Mouse (Mus musculus): ENCODE measurements around the gene Nlrc5.

Nlrc5 gene

GRCm38 (mm10) chr8:94470794-94471193, 36.6 kb downstream of the Nlrc5 start:
- no peak for DNase-seq (ENCODE audit: low spot score)

- no peak for DNase-seq (ENCODE audit: low spot score)
Measured at GRCm38 (mm10) chr8:94471281-94471680, 37.1 kb downstream of the Nlrc5 start.

GRCm38 (mm10) chr8:94472741-94473140, 38.6 kb downstream of the Nlrc5 start:
- no peak for DNase-seq (ENCODE audit: low spot score)

- no peak for DNase-seq (ENCODE audit: low spot score)
Measured at GRCm38 (mm10) chr8:94473431-94473830, 39.3 kb downstream of the Nlrc5 start.

- no peak for DNase-seq (ENCODE audit: low spot score)
Measured at GRCm38 (mm10) chr8:94475786-94476185, 41.6 kb downstream of the Nlrc5 start.

- DNase-seq (ENCODE audit: low spot score) = no peak
Measured at GRCm38 (mm10) chr8:94476846-94477245, 42.7 kb downstream of the Nlrc5 start.

DNA sequence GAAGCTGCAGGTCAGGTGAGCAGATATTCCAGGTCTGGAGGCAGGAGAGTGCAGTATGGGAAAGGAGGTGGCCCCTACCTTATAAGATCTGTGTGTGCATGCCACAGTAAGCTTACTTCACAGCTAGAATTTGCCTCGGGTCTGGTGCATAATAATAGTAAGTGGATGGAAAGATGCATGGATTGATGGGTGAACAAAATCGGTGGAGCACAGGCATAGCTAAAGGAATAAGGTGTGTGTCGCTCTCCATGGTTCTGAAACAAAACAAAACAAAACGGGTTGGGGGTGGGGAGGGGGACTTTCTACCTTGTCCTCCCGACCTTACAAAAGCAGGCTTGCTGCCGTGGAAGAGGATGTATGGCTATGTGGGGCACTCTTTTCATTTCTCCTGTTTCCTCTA, 47.9 kb downstream of the Nlrc5 start:
- DNase-seq (ENCODE audit: low spot score) = no peak

DNA sequence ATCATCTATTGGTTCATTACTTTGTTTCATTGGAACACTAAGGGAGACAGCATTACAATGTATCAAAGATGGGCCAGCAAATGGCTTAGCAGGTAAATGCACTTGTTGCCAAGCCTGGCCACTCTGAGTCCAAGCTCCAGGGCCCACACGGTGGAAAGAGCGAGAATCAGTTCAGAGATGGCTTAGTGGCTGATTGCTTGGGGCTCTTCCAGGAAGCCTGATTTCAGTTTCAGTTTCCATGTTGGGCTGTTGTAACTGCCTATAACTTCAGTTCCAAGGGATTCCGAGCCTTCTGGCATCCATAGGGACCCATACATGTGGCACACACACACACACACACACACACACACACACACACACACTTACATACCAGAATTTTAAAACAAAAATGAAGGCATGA, 51.1 kb downstream of the Nlrc5 start:
- DNase-seq (ENCODE audit: low spot score) = no peak

GRCm38 (mm10) chr8:94485882-94486281, 51.7 kb downstream of the Nlrc5 start:
- peak; percentile 29 for DNase-seq (ENCODE audit: low spot score)

GRCm38 (mm10) chr8:94488016-94488415, 53.9 kb downstream of the Nlrc5 start:
- no peak for DNase-seq (ENCODE audit: low spot score)

DNA sequence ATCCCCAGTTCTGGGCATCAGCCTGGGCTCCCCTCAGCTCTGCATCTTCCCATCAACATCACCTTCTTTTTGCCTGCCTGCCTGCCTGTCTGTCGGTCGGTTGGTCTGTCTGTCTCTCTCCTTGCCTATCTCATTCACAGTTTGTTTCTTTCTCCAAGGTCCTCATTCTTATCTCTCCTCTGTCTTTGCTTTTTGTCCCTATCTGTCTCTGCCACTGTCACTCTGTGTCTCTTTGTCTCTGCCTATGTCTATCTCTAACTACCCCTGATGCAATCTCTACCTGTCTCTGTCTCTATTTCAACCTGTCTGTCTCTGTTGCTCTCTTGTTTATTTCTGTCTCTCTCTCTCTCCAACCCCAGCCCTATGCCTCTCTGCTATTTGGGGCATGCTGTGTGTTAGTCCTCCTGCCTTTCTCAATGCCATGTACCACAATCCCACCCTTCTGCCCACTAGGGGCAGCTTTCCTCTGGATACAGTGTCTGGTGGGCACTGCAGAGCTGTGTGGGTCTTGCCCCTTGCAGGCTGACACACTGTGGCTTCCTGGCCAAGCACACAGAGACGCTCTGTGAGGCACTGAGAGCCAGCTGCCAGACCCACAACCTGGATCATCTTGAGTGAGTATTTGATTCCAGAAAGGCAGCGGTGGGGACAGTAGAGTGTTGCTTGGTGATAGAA, 55.8 kb downstream of the Nlrc5 start:
- DNase-seq (ENCODE audit: low spot score) = no peak

DNA sequence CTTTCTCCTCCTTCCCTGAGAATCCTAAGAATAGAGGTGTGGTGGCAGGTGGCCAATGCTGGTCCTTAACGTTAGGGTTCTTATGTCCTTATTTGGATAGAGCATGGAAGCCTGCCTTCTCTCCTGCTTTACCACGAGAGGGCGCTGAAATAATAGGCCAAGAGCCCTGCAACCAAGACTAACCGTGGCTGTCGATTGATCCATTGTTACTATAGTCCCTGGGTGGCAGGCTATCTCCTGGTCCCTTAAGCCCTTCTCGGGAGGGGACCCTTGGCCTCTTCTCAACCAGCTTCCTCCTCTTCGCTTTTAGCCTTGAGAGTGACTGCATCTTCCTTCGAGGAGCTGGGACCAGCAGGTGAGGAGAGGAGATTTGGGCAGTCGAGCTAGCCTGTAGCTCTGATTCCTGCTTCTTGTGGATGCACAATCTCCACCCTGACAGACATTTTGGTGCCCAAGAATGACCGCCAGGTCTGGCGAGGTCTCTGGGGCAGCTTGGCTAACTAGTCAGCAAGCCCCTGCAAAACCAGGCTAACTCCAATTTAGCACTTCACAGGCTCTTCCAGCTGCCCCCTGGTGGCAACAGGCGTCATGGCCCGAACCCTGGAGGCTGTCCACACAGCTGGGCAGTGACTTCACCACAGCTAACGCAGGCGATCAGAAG, 58.0 kb downstream of the Nlrc5 start:
- peak; percentile 79 for DNase-seq (ENCODE audit: low spot score)

- no peak for DNase-seq (ENCODE audit: low spot score)
Measured at GRCm38 (mm10) chr8:94493240-94493639, 59.1 kb downstream of the Nlrc5 start.

DNA sequence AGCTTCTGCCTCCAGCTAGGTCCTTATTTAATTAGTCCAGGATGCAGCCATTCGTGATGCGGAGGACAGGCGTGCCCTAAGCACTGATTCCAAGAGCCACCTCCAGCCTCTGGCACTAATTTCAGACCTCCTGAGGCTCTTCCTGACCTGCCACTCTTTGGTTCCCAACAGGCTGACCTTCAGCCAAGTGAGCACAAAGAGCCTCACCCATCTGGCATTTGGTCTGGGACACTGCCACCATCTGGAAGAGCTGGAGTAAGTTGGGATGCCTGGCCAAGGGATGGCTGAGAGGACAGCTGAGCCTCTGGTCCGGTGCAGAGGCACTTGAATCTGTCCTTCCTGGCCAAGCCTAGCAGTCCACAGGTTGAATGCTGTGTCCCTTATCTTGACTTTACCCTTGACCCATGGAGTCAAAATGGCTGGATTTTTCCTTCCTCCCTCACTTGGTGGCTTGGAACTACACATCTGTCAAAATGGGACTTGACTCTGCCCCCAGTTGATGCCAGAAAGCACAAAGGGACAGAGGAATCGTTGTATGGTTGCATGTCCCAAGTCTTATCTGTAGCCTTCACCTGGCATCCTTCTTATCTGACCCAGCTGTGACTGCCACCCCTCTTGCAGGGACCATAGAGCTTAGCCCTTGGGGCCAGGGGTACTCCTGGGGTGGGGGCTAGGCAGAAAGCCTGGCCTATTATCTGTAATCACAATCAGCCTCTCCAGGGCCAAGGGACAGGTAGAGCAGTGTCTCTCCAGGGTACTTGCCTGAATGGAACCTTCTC, 81.5 kb downstream of the Nlrc5 start:
- no peak for DNase-seq (ENCODE audit: low spot score)

GRCm38 (mm10) chr8:94516209-94516593, 82.0 kb downstream of the Nlrc5 start:
- DNase-seq (ENCODE audit: low spot score) = no peak

DNA sequence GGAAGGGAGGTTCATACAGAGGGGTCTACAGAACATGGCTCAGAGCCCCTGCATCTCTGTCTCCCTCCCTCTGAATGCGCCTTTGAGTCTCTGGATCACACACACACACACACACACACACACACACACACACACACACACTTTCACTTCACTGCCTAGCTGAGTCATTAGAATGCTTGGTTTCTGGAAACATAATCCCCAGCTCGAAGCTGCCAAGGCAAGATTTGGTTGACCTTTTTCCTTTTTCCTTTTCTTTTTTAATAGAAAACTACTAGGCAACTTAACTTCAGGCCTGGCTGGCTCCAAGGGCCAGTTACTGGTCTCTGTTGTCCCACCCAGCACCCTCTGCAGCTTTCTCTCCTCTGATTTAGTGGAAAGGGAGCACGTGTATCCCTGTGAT, 82.6 kb downstream of the Nlrc5 start:
- DNase-seq (ENCODE audit: low spot score) = no peak

DNA sequence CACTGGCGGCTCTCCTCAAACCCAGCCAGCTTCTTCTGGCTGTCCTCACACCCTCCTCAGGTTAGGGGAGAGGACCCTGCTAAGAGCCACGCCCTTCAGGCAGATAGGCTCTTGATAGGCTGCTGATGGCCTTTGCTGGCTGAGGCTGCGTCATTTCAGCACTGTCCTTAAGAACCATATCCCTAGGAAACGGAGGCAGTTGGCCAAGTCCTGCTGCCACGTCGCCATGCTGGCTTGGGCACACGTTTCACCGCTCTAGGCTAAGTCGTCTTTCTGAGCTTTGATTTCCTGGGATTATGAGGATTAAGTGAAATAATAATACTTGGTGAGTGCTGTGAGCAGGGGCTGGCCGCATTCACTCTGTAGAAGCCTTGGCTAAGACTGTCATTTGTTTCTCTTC, 84.2 kb downstream of the Nlrc5 start:
- no peak for DNase-seq (ENCODE audit: low spot score)

- no peak for DNase-seq (ENCODE audit: low spot score)
Measured at GRCm38 (mm10) chr8:94519021-94519420, 84.9 kb downstream of the Nlrc5 start.

DNA sequence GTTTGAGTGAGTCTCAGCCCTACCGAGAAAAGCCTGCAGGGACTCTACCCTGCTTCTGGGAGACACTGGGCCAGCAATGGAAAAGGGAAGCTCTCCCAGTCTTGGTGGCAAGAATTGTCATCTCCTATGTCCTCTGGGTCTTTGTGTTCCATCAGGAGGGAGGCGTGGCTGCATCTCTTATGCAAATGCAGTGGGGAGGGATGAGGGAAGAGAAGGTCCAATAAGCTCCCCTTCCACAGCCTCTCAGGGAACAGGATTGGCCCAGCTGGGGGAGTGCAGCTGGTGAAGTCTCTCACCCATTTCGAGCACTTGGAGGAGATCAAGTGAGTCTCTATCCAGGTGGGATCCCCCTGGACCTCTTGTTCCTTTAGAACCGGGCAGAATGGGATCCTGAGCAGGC, 87.3 kb downstream of the Nlrc5 start:
- no peak for DNase-seq (ENCODE audit: low spot score)

GRCm38 (mm10) chr8:94522482-94522881, 88.3 kb downstream of the Nlrc5 start:
- no peak for DNase-seq (ENCODE audit: low spot score)

DNA sequence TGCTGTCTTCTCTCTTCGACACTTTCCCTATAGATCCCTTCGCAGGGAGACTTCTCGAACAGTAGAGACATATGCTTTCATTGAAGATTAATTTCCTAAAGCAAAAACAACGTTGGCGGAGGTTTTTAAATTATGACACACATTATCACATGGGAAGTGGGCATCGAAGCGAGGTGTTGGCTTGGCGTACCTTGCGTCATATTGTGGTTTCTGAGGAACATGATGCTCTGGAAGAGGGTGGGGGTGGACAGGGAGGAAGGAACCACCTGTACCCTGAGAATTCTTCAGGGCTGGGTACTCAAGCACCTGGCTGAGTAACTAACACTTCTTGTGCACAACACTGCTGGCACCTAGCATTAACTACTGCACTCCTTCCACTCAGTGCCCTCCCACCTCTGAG, 90.4 kb downstream of the Nlrc5 start:
- DNase-seq (ENCODE audit: low spot score) = no peak

DNA sequence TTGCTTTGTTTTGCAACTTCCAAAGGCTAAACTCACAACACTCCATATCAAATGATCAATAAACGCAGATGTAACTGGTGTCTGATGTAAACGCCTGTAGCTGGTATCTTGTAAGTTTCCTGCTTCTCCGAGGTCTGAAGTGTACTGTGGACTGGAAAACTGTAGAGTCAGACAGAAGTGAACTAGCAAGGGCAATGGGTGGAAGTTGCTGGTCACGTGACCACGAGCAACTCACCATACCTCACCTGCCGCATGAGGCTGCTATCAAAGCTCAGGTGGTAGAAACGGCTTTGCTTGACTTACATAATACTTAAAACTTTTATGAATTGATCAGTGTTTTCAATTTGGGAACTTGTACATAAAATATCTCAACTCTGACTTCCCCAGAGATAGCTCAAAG, 93.0 kb downstream of the Nlrc5 start:
- no peak for DNase-seq (ENCODE audit: low spot score)

GRCm38 (mm10) chr8:94528245-94528644, 94.1 kb downstream of the Nlrc5 start:
- peak; percentile 36 for DNase-seq (ENCODE audit: low spot score)

All from ovary, postnatal 36 days (tissue).